Mouse (Mus musculus): ENCODE measurements around the gene Synj2.

- TF ChIP-seq CTCF (IDR thresholded peaks at IDR 0.05; ENCODE audit: low read depth) (no peak), EP300 (optimal IDR thresholded peaks at IDR 0.05) (no peak)
Observed at GRCm38 (mm10) chr17:6001389-6001788, 60.3 kb downstream of the Synj2 start.

All from stomach, postnatal 0 days (tissue).